Mouse (Mus musculus): Measurements from ENCODE around the gene Hcfc2.
A peak's percentile ranks its signal among the peaks of the same experiment; 100 is the strongest.

- no peak for TF ChIP-seq CTCF (IDR thresholded peaks at IDR 0.05; ENCODE audit: extremely low read depth, insufficient read depth, low read length)
- TF ChIP-seq POLR2A (IDR thresholded peaks at IDR 0.05; ENCODE audit: extremely low read depth, insufficient read depth, low read length) = peak; percentile 36; the same call in 1 of the 2 replicates
Measured at GRCm38 (mm10) chr10:82690494-82690893, 5.5 kb upstream of the Hcfc2 start, which contains the start of gene Glt8d2.

Measured in cortical plate, adult 2 months (tissue).